25 mouse cellular contexts compared by ENCODE assay signal in genomic region chr8:109410531-109410930, GRCm38 (mm10).
A peak's percentile ranks its signal among the peaks of the same experiment; 100 is the strongest.
DNase-seq lines count a peak whose midpoint lies in the region; ATAC-seq and TF ChIP-seq lines count a peak whose summit lies in the region.
"Had no signal": no experiment of that assay in that cellular context is flagged by ENCODE, and none has a peak within 500 bp of the region (broad histone marks: within the 10 kb centered on the region; RNA-seq: fewer than 3 reads in every experiment).

No protein-coding gene starts in this region.

- no peak overlapping the region for H3K9ac ChIP-seq in midbrain, postnatal 0 days (replicated peaks; ENCODE audit: low read length, poor library complexity, severe bottlenecking)
- H3K9ac ChIP-seq: embryonic facial prominence, embryonic 13.5 days; forebrain, embryonic 12.5 days; forebrain, embryonic 15.5 days; hindbrain, embryonic 12.5 days; hindbrain, embryonic 15.5 days had no signal

- 84% methylated on average over 6 of the region's 6 CpGs for WGBS in midbrain, postnatal 0 days

- TF ChIP-seq CTCF in midbrain, postnatal 0 days (IDR thresholded peaks at IDR 0.05) = no peak

- DNase-seq in layer of hippocampus, adult 9-11 months = peak; percentile 9
- no peak for DNase-seq in layer of hippocampus, postnatal 14 days (ENCODE audit: low spot score in 2 of 2)
- peak; percentile 45 for DNase-seq in adrenal gland, adult 2 months
- DNase-seq in adrenal gland, postnatal 14 days = peak; percentile 63
- DNase-seq in brain, adult 2 months (ENCODE audit: low read depth, low spot score) = peak; percentile 31
- DNase-seq in retina, embryonic 14.5 days (ENCODE audit: low spot score) = no peak
- no peak for DNase-seq in midbrain, postnatal 0 days (ENCODE audit: low spot score)
- DNase-seq: B cell, adult 2 months; cerebellum, adult 11 months; cerebellum, adult 2 months; cerebellum, adult 9-11 months; cerebellum, postnatal 25 days; gastrocnemius, postnatal 25 days; heart, adult 2 months had no signal

- H3K36me3 ChIP-seq in midbrain, postnatal 0 days (ENCODE audit: insufficient read depth, low read length) = no peaks in the 10 kb centered on the region
- H3K36me3 ChIP-seq: embryonic facial prominence, embryonic 13.5 days; forebrain, embryonic 12.5 days; forebrain, embryonic 15.5 days; G1E; heart, embryonic 10.5 days; hindbrain, embryonic 12.5 days; hindbrain, embryonic 15.5 days had no signal

- no peak overlapping the region for H3K4me3 ChIP-seq in midbrain, postnatal 0 days (ENCODE audit: low read depth, low read length)
- H3K4me3 ChIP-seq: embryonic facial prominence, embryonic 13.5 days; erythroblast, embryonic 14.5 days; forebrain, embryonic 12.5 days; forebrain, embryonic 15.5 days; heart, adult 2 months; heart, embryonic 10.5 days; hindbrain, embryonic 12.5 days; hindbrain, embryonic 15.5 days had no signal

- no peaks in the 10 kb centered on the region for H3K27me3 ChIP-seq in midbrain, postnatal 0 days (ENCODE audit: insufficient read depth, low read length)
- H3K27me3 ChIP-seq: CH12.LX; embryonic facial prominence, embryonic 13.5 days; forebrain, embryonic 12.5 days; forebrain, embryonic 15.5 days; hindbrain, embryonic 12.5 days; hindbrain, embryonic 15.5 days had no signal

- no peak for ATAC-seq in midbrain, postnatal 0 days (ENCODE audit: low FRiP score)
- ATAC-seq: forebrain, embryonic 15.5 days; intestine, postnatal 0 days; Patski had no signal

- H3K27ac ChIP-seq in midbrain, postnatal 0 days (ENCODE audit: low read depth, low read length) = no peak overlapping the region
- H3K27ac ChIP-seq: embryonic facial prominence, embryonic 13.5 days; forebrain, embryonic 12.5 days; forebrain, embryonic 15.5 days; heart, adult 2 months; heart, embryonic 10.5 days; hindbrain, embryonic 12.5 days; hindbrain, embryonic 15.5 days had no signal

- H3K4me1 ChIP-seq in midbrain, postnatal 0 days (ENCODE audit: insufficient read depth, low read length) = no peaks in the 10 kb centered on the region
- H3K4me1 ChIP-seq: embryonic facial prominence, embryonic 13.5 days had no signal

- H3K4me2 ChIP-seq in midbrain, postnatal 0 days (ENCODE audit: low read depth, low read length, poor library complexity, severe bottlenecking) = no peak overlapping the region
- H3K4me2 ChIP-seq: embryonic facial prominence, embryonic 13.5 days; forebrain, embryonic 12.5 days; forebrain, embryonic 15.5 days; hindbrain, embryonic 12.5 days; hindbrain, embryonic 15.5 days had no signal

- no peaks in the 10 kb centered on the region for H3K9me3 ChIP-seq in midbrain, postnatal 0 days (ENCODE audit: low read length)
- H3K9me3 ChIP-seq: embryonic facial prominence, embryonic 13.5 days; forebrain, embryonic 12.5 days; forebrain, embryonic 15.5 days; heart, embryonic 10.5 days; hindbrain, embryonic 12.5 days; hindbrain, embryonic 15.5 days had no signal

Comparison
In these comparisons a context has a peak if more than half of its experiments do, and no peak if none do; other contexts are left out.
1. DNase-seq: peak in layer of hippocampus, adult 9-11 months (single experiment), adrenal gland, adult 2 months (single experiment), adrenal gland, postnatal 14 days (single experiment) and brain, adult 2 months (single experiment); none in layer of hippocampus, postnatal 14 days (0 of 2), retina, embryonic 14.5 days (single experiment) and midbrain, postnatal 0 days (single experiment).